Mouse (Mus musculus): Measurements from ENCODE around the gene Arhgef3.

DNA sequence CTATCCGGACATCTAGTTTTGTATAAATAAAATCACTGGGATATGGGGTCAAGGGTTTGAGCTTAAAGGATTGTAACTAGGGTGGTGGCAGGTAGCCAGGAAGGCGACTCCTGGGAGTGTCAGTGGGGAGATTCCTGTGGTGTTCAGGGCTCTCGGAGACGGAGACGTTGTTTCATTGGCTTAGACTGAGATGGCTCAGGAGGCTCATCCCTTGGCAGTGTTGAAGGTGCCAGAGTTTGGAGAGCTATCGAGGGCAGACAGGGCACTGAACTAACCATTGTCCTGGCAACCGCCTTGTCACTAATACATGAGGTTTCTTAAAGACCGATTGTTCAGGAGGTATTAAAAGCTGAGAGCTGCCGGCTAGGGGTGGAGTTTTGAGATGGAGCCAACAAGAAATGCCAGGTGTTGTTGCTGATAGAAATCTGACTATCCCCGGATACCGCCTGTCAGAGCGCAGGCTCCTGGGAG is 60.2 kb downstream of the Arhgef3 start:
- TF ChIP-seq CTCF (IDR thresholded peaks at IDR 0.05; ENCODE audit: low read depth, low read length) (no peak), GATA1 (IDR thresholded peaks at IDR 0.05; ENCODE audit: borderline replicate concordance, low read length) (no peak), GATA2 (IDR thresholded peaks at IDR 0.05; ENCODE audit: borderline replicate concordance, low read depth, low read length) (no peak), TAL1 (conservative IDR thresholded peaks at IDR 0.05; ENCODE audit: low read depth, low read length) (no peak), POLR2AphosphoS5 (IDR thresholded peaks at IDR 0.05; ENCODE audit: insufficient replicate concordance, low read depth, low read length) (no peak)

Measured in G1E (cell line).